Mouse (Mus musculus) CD8-positive naive resting alpha-beta T cell, adult 2 months (primary cell): Measurements from ENCODE around the gene Psmb11.

Experiments
- DNase-seq, 2 experiments: peaks; one replicate each; pipeline ENCODE4 v3.0.0; 2022; ENCODE audit warnings: low read depth in 2 of 2, low spot score in 2 of 2

Gene Psmb11

DNA sequence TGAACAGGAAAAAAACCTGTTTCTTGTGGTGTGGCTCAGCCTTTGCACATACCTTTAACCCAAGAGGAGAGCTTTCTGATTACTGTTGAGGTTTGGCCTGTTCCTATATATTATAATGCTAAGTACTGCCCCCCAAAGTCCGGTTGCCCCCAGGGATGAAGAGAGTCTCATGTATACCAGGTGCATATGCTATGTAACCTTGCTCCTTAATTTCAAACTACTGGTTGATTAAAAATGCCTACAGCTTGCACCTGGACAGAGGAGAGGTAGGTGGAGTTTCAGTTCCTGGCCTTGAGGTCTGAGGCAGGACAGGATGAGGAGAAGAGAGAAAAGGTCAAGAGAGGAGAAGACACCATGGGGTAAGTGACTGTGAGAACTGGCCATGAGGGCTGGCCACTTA lies at the start of gene Psmb11:
Psmb11 (plus strand) TSS at position 301 of the 400 bp plus-strand sequence.
- no peak for DNase-seq

DNA sequence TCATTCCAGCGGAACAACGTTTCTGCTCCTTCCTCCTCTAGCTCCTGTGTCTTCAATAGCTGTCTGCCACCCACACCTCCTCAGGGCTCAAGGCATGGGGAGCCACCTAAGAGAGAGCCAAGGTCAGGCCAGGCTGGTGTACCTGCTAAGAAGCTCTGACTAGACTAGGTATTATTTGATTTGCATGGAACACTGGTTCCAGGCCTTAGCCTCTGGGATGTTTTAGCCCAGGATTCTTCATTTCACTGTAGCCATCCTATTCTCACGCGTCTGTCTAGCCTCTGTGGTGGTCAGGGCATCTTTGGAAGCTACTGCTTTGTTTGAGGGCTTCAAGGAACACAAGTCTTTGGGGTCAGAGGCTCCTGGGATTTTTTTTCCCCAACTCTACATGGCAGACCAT lies 49.1 kb upstream of the Psmb11 start:
- DNase-seq = no peak

DNA sequence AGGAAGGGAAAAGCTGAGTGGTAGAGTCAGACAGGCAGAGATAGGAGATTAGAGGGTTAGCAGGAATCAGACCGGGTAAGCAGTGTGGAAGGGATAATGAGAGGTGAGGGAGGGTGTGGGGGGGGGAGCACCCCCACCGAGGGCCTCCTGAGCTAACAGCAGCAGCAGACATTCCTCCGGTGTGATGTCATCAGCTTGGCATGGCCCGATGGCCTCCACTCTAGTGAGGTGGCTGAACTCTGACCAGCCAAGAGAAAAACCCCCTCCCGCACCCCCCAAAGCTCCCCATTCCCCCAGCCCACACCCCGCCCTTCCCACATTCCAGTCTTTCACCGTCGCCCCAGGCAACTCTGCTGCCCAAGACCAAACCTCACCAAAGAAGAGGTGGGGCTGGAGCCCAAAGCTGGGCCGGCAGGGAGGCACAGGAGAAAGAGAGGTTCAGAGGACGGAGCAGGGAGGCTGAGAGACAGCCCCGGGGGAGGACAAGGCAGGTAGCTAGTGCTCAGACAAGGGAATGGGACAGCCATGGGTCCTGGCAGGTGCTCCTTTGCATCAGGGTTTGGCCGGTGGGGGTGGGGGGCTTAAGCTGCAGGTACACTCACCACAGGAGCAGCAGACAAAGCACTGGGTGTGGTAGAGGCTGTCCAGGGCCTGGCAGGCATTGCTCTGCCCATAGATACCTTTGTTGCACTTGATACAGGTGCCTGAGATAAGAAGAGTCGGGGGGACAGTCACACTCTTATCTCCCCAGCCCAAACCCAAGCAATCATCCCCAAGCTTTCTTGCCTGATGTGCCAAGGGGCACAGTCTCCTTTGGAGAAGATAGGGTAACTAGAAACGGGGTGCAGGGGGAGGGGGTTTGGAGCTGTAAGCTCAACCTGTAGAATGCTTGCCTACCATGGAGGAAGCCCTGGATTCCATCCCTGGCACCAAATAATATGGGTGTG lies 48.2 kb upstream of the Psmb11 start:
- no peak for DNase-seq

DNA sequence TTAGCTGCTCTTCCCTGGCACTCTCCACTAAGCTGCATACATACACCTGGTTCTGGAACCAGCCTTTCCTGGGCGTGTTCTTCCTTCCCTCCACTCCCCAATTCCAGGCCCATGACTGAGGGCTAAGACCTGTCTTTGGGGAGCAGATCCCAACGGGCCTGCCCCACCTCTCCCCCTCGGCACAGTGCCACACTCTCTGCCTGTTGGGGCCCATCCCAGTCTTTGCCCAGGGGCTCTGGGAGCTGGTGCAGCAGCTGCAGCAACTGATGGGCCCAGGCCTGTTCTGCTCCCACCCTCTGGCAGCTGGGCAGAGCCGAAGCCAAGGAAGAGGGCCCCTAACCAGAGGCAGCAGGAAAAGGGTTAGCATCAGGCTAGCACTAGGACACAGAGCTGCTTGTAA lies 47.0 kb upstream of the Psmb11 start:
- DNase-seq = no peak

DNA sequence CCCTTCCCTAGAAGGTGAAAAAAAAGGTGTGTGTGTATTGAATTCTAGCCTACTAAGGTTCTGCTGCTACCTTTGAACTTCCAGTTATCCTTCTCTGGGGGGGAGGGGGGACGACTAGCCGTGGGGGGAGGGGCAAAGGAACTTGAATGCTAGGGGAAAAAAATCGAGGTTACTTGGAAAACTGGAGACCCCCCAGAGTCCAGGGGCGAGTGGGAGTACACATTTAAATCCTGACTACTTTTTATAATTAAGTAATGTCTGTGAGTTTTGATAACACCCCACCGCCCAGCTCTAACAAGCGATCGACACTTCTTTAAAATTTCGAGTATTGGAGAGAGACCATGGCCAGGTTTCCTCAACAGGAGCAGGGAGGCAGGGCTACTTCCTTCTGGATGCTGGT lies 46.2 kb upstream of the Psmb11 start:
- DNase-seq = no peak

DNA sequence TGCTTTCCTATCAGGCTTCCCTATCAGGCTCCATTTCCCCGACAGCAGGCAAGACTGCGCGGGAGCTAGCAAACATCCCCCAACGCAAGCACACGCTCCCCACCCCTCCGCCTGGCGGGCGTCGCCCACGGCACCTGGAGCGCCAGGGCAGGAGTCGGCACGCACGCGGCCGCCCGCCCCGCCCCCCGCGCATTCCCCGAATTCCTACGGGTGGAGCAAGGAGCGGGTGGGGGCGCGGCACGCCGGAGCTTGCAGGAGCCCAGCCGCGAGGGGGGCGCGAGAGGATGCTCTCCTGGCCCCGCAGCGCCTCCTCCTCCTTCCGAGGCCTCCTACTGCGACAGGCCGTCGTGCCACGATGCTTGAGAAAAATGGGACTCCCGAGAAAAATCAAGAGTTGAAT lies 45.6 kb upstream of the Psmb11 start:
- DNase-seq = no peak

DNA sequence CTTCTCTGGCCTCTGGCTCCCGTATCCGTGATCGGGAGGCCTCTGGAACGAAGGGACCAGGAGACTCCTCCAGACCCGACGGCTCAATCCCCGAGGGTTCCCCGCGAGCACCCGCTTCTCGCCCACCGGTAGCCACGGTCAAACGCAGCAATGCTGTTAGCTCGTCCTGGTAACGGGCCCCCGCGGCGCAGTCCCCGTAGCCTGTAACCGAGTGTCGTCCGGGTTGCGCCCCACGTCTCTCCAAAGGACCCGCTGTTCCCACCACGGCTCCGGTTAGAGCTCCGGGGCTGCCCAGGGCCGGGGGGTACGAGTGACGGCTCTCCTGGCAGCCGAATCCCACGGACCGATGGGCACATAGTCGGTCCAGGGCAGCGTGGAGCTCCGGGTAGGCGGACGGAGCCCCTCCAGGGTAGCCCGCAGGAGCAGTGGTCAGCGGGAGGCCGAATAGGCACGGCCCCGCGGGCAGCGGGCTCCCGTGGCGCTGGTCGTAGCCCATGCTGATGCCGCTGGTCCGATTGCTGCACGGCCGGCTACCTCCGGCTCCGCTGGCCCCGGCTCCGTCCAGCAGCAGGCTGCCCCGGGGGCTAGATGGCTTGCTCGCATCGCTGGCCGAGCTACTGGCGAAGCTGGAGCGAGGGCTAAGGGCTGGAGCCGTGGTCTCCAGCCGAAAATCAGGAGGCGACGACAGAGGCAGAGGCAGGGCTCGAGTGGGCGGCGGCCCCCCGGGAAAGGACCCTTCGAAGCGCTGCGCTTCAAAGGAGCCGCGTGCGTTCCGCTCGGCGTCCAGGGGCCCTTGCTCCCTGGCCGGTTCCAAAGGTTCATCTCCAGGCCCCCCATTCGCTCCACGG lies 44.8 kb upstream of the Psmb11 start:
- no peak for DNase-seq

DNA sequence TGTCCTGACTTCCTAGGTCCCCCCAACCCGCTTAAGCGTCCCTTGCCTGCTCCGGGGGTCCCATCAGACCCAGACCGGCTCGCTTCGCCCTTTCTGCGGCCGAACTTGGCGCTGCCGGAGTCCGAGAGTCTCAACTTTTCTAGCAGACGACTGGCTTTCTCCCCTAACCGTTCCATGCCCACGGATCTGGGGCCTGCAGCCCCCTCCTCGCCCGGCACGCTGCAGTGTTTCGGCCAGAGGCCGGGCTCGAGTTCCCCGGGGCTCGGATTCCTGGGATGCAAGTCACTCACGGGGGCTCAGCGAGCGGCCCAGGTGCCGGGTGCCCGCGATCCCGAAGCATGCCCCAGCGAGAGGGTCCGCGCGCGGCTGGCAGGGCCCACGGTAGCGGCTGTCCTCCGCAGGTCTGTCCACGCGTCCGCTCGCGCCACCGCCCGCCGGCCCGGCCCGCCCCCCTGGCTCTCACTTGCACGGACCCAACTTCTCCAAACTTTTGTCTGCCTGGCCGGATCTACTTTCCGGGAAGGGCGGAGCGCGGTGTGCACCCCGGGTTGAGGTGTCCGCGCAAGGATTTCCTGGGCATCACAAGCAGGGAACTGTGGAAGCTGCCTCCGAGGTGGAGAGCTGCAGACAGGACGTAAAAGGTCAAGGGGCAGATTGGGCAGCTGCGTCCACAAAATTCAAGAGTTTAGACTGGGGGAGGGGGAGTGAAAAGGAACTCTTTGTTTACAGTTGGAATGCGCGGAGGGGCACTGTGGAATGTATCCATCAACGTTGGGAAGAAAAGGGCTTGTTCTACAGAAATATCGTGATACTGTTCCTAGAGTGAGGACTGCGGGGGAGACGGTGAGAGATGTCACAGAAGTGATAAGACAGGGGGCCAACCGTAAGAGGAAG lies 43.9 kb upstream of the Psmb11 start, which contains the start of gene Ajuba:
Ajuba (minus strand) TSS at position 470 of the 894 bp plus-strand sequence.
- DNase-seq = no peak

DNA sequence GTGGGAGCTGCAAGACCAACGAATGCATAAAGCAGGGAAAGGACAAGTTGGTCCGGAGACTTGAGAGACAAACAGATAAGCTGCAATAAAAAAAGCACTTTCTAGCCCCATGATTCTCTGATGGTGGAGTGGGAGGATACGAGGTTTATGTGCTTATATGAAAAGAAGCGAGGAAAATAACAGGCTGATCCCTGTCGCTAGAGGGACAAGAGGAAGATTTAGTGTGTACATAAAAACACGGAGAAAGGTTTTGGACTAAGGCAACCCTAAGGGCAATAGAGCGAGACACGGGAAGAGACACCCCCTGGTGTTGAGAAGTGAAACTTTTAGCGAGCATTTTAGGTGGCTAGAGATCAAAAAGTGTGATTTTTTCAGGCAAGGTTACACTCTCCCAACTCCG lies 43.2 kb upstream of the Psmb11 start:
- DNase-seq = peak; percentile 34 to 58

DNA sequence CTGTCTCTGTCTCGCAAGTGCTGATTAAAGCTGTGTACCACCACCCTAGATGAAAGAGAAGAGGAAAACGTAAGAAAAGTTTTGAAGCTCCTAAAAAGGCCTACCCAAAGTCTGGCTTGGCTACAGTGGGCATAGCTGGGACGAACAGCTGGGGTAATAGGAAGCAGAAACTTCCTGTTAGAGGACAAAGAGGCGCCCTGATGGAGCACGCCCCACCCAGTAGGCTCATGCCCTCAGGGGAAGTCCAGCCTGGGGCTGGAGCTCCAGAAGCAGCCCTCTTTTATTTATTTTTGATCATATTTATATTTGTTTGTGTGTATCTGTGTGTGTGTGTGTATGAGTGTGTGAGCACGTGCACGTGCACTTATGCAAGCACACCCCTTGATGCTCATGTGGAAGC lies 41.6 kb upstream of the Psmb11 start:
- no peak for DNase-seq

DNA sequence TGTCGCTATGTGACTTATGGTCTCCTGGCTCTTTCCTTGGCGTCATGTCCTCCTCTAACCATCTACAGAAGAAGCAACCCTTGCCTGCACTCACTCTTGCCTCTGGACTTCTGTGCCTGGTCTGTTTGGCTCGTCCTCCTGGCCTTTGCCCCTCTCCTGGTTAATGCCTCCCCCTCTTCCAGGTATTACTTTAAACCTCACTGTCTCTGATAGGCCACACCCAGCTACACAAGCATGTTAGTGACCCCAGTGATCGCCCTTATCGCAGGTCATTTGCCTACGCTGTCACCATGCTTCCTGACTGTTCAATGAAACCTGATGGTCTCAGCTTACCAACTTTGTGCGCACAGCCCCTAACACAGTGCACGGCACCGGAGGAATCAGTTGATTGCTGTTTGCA lies 38.7 kb upstream of the Psmb11 start:
- DNase-seq = no peak

DNA sequence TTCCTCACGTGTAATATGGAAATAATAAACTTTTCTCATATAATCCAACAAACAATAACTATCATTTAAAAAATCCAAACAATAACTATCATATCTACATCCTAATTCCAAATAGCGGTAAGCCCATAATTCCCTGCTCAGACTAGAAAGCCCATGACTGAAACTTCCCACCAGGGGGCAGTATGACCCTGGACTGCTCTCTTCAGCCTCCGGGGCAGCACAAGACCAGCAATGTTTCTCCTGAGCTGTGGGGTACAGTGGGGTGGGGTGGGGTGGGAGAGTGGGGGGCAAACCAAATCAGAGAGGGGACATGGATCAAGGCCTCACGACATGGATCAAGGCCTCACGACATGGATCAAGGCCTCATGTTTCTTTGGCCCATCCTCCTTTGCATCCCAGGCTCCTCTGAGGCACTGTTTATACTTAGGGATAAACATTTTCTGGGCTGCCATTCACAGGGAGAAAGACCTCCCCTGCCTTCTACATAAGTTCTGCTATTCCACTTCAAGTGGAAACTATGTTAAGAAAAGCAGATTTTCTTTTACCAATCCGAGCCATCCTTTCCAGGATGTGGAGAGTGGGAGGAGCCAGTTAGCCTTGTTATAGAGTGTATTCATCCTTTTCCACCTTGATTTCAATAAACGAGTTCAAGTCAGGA lies 37.4 kb upstream of the Psmb11 start:
- DNase-seq = peak; percentile 42 to 61

DNA sequence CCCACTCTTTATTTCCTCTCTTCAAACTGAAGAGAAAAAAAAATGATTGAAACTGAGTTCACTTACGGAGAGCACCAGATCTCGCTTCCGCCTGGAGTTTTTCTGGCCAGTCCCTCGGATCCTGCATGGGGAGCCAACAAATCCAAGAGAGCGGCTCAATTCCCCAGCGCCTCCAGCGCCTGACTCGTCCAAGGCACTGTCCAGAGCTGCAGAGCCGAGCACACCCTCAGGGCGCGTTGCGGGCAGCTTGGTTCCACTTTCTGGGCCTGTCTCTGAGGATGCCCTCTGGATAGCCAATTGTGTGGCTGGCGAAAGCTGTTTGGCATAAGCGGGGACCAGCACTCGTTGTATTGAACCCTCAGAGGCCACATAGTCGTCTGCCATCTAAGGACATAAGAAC lies 30.2 kb upstream of the Psmb11 start:
- no peak for DNase-seq

DNA sequence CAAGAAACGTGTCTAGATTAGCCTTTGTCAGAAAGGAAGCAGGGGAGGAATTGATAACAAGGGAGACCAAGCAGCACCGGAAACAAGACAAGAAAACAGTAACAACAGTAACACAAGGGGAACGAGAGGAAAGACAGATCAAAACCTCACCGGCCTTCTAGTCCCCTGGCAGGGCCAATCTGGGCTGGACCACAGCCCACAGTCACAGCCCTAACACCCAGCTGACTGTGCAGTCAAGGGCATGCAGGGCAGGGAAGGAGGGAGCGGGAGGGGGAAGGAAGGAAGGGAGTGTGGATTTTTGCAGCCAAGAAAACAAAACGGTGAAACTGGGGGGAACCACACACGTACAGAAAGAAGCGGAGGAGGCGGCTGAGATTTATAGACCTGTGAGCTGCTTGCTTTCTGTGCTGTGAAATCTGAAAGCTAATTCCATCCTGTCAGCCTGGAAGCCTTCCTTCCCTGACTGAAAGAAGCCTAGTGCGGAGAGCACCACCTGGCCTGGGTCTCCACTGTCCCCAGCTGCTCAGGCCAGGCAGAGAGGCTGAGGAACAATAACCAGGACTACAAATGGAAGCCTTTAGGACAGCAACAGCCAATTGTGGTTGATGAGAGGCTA lies 28.8 kb upstream of the Psmb11 start:
- no peak for DNase-seq

DNA sequence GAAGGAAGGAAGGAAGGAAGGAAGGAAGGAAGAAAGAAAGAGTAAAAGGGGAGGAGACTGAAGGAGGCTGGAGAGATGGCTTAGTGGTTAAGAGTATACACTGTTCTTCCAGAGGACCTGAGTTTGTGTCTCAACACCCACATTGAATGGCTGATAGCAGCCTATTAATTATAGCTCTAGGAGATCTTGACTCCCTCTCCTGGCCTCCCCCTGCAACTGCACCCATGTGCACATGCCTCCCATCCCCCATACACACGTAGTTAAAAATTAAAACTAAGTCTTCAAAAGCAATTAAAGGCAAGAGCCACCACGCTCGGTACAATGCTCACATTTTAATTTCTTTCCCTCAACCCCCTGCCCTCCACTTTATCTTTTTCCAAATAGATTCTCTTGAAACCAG lies 27.2 kb upstream of the Psmb11 start:
- DNase-seq = no peak

DNA sequence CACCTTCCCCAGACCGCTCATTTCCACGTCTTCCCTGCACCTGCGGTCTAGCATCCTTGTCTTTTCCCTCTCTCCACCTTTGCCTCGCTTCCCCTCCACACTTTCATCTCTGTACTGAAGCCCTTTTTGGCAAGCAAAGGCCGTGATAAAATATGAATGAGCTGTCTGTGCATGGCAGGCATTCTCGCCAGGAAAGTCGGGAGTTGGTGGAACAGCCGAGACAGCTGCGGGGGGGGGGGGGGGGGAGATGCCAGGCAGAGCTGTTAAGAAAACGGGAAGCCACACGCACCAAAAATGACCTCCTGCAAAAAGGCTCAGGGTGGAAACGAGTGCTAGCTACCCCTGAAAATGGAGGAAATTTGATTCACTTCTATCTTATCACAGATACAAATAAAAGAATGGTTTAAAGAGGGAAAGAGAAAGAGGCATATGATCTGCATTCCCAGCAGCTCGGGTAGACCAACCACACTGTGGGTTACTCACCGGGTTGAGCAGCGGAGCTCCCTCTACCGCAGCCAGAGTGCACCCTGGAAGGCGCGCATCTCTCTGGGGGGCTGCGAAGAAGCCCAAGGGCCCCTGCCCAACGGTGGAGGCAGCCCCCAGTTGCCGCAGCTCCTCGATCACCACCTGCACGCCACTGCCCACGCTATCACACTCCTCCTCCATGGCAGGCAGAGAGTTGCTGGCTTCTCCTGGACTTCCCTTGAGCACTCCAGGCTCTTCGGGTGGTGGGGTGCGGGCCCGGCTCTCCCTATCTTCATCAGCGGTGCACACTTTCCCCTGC lies 26.4 kb upstream of the Psmb11 start:
- no peak for DNase-seq

DNA sequence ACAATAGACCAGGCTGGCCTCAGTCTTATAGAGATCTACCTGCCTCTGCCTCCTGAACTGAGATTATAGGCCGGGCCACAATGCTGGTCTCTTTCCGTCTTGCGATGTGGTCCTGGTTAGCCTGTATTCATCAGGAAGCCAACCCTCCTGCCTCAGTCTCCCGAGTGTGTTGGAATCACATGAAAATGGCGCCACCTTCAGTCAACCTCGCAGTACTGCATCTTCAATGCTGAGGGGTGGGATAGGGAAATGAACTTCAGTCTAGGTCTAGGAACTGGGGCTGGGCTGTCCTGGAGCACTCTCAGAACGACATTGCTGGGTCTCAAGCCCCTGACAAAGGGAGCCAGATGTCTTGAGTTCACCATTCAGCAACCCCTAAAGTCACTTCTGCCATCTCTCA lies 24.1 kb upstream of the Psmb11 start:
- DNase-seq = no peak

DNA sequence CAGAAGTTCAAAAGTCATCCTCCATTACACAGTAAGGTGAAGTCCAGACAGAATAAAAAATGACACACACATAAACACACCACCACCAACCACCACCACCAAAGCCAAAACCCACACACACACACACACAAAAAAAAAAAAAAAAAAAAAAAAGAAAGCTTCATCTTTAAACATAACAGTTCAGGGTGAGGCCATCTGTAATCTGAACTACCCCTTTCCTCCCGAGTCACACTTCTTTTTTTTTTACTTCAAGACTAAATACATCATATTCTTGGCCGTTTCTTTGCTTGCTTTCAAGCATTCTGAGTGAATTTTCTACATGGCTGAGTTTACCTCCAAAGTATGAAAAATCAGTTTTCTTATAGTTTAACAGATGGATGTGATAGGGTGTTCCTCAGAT lies 19.6 kb upstream of the Psmb11 start:
- no peak for DNase-seq

DNA sequence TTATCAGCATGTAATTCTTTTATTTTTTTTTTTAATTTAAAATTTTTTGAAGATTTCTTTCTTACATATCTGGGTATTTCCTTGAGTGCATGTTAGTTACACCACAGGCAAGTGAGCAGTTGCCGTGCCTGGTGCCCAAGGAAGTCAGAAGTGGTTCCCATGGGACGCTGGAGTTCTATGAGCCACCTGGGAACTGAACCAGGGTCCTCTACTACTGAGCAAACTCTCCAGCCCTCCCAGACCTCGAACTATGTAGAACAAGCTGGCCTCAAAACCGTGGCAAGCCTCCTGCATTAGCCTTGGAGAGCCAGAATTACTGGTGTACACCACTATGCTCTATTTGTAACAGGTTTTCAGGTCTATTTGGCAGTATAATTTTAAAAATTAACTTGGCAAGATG lies 18.6 kb upstream of the Psmb11 start:
- peak in 1 of 2 experiments; percentile 8 for DNase-seq
